Mouse (Mus musculus): ENCODE measurements around the gene Smim10l1. TPM values are rescaled to one million over a fixed set of nuclear protein-coding genes. Genes with fewer than 3 reads are reported as not detected.

The Smim10l1 gene
- polyA plus RNA-seq (2014; fragmentation: Illumina TruSeq; extraction: RNeasy Lipid Tissue Mini Kit (QIAGEN cat#74804); ENCODE audit: low read depth, low replicate concordance): 300 TPM

GRCm38 (mm10) chr6:133104609-133104921 lies at the start of gene Smim10l1:
TSS of gene Smim10l1 (plus strand) at chr6:133104909.

GRCm38 (mm10) chr6:133055716-133056115 lies 49.0 kb upstream of the Smim10l1 start, which contains the start of gene Tas2r140:
TSS of gene Tas2r140 (minus strand) at chr6:133055816.

Other genes with a start within 250 kb of the Smim10l1 start
- gene Tas2r116, start 249.5 kb upstream of the Smim10l1 start, polyA plus RNA-seq (2014; fragmentation: Illumina TruSeq; extraction: RNeasy Lipid Tissue Mini Kit (QIAGEN cat#74804); ENCODE audit: low read depth, low replicate concordance): not detected
- not detected for gene Tas2r110, start 236.9 kb upstream of the Smim10l1 start, polyA plus RNA-seq (2014; fragmentation: Illumina TruSeq; extraction: RNeasy Lipid Tissue Mini Kit (QIAGEN cat#74804); ENCODE audit: low read depth, low replicate concordance)
- not detected for gene Tas2r113, start 211.9 kb upstream of the Smim10l1 start, polyA plus RNA-seq (2014; fragmentation: Illumina TruSeq; extraction: RNeasy Lipid Tissue Mini Kit (QIAGEN cat#74804); ENCODE audit: low read depth, low replicate concordance)
- not detected for gene Tas2r125, start 195.3 kb upstream of the Smim10l1 start, polyA plus RNA-seq (2014; fragmentation: Illumina TruSeq; extraction: RNeasy Lipid Tissue Mini Kit (QIAGEN cat#74804); ENCODE audit: low read depth, low replicate concordance)
- not detected for gene Tas2r129, start 153.8 kb upstream of the Smim10l1 start, polyA plus RNA-seq (2014; fragmentation: Illumina TruSeq; extraction: RNeasy Lipid Tissue Mini Kit (QIAGEN cat#74804); ENCODE audit: low read depth, low replicate concordance)
- not detected for gene Tas2r131, start 147.0 kb upstream of the Smim10l1 start, polyA plus RNA-seq (2014; fragmentation: Illumina TruSeq; extraction: RNeasy Lipid Tissue Mini Kit (QIAGEN cat#74804); ENCODE audit: low read depth, low replicate concordance)
- not detected for gene Tas2r109, start 123.9 kb upstream of the Smim10l1 start, polyA plus RNA-seq (2014; fragmentation: Illumina TruSeq; extraction: RNeasy Lipid Tissue Mini Kit (QIAGEN cat#74804); ENCODE audit: low read depth, low replicate concordance)
- not detected for gene Tas2r103, start 67.8 kb upstream of the Smim10l1 start, polyA plus RNA-seq (2014; fragmentation: Illumina TruSeq; extraction: RNeasy Lipid Tissue Mini Kit (QIAGEN cat#74804); ENCODE audit: low read depth, low replicate concordance)
- not detected for gene Tas2r140, start 49.1 kb upstream of the Smim10l1 start, polyA plus RNA-seq (2014; fragmentation: Illumina TruSeq; extraction: RNeasy Lipid Tissue Mini Kit (QIAGEN cat#74804); ENCODE audit: low read depth, low replicate concordance)
- gene 5530400C23Rik, start 187.3 kb downstream of the Smim10l1 start, polyA plus RNA-seq (2014; fragmentation: Illumina TruSeq; extraction: RNeasy Lipid Tissue Mini Kit (QIAGEN cat#74804); ENCODE audit: low read depth, low replicate concordance): not detected

Data from kidney, adult 10 weeks (tissue).